Mouse (Mus musculus) B cell, adult 67 days (primary cell): ENCODE results near the gene Itpka. TPM values are rescaled to one million over a fixed set of nuclear protein-coding genes. Genes with fewer than 3 reads are reported as not detected.

Experiments used
- total RNA-seq, 2 experiments: library from RNA; stranded (reverse); gene quantifications; 4 replicates each; pipeline ENCODE4 v1.2.4; 2023

Itpka gene
- under 1 TPM; 0.38 to 0.71 TPM for total RNA-seq

DNA sequence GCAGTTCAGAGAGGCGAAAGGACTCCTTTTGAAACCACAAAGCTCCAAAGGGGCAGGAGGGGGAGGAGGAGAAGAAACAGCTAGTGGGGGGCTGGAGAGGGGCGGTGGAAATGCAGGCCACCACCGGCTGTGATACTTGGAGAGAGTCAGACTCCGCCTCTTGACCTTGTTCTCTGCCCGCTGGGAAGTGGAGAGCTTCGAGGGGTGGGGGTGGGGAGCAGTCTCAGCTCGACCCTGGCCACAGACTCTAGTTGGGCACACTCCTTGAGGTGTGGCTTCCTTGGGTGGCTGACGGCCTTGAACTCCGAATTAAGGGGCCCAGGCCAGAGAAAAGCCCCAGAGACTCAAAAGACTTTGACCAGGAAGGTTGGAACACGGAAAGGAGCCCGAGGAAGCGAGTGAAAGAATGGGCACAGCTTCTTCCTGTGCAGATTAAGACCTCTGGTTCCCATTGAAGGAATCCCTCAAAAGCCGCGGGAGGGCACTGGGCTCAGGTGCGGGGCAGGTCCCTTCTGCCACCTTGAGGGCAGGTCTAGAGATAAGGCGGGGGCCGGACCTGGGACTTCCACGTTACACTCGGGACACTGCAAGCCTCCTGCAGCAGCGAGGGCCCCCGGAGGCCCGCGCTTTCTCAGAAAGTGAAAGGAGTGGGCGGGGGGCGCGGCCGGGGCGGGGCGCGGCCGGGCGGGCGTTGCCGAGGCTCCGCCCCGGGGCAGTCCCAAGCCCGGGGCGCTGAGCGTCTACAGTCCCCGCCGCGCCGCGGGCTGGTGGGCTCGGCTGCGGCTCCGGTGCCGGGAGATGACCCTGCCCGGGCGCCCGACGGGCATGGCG, at the start of gene Itpka:
Itpka (plus strand) TSS at position 757 of the 831 bp plus-strand sequence.

DNA sequence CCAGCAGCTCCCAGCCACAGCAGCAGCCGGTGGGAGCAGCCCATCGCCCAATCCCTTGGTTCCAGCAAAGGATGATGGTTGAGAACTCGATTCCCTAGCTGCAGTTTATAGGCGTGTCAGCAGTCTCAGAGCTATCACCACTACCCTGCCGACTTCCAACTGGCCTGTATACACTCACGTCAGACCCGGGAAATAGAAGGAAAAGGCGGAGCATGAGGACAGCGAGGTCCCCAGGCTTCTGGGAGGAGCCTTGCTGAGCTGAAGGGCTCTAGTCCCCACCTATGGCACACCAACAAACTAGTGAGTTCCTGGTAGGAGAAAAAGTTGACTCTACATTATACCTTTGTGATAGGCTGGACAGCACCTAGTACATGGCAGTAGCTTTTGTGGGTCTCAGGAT, 18.1 kb downstream of the Itpka start, which contains the start of gene Ltk:
Ltk (minus strand) TSS at position 181 of the 400 bp plus-strand sequence.

DNA sequence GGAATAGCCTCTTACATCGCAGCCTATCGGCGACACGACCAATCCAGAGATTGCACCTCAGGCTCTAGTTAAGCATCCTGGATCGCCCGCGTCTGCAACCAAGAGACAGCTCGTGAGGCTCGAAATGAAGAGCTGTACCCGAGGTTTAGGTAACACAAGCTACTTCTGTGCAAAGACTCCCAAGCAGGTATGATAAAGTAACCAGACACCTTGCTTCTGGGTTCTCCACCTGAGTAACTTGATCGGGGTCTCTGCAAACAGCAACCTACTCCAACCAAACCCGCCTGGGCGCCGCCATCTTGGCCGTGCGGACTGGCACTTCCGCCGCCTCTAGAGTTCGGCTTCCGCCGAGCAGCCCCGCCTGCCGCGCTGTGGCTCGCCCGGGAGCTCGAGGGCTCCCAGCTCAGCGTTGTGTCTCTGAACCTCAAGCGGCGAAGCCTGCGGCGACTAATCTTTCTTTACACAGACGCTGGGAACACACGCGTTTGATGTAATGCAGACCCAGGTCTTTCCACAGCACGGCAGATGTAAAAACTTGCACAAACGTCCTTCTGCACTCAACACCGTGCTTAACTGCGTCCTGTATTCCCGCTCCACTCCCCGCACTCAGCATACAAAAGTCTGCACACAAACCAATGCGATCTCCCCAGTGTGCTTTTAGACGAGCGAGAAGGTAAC, 45.2 kb downstream of the Itpka start, which contains the start of gene Rpap1:
Rpap1 (minus strand) TSS at position 332 of the 678 bp plus-strand sequence.

GRCm38 (mm10) chr2:119797279-119797783, 55.2 kb downstream of the Itpka start, which contains the start of gene Tyro3:
Gene Tyro3 (plus strand): TSS chr2:119797733.

Other genes starting within 250 kb of the Itpka start
- not detected for gene Exd1, start 194.7 kb upstream of the Itpka start, total RNA-seq
- 10 to 100 TPM; 69.4 to 75.0 TPM for gene Chp1, start 194.6 kb upstream of the Itpka start, total RNA-seq
- gene Nusap1, start 124.0 kb upstream of the Itpka start, total RNA-seq = 1 to 10 TPM; 1.8 to 3.8 TPM
- gene Oip5, start 123.9 kb upstream of the Itpka start, total RNA-seq = 1 to 10 TPM; 1.1 to 2.0 TPM
- 10 to 100 TPM; 19.4 to 21.6 TPM for gene Ndufaf1, start 79.5 kb upstream of the Itpka start, total RNA-seq
- gene Rtf1, start 67.3 kb upstream of the Itpka start, total RNA-seq = 10 to 100 TPM; 46.5 to 54.3 TPM
- gene Ltk, start 18.1 kb downstream of the Itpka start, total RNA-seq = 10 to 100 TPM; 21.7 to 24.8 TPM
- 10 to 100 TPM; 32.2 to 34.8 TPM for gene Rpap1, start 45.2 kb downstream of the Itpka start, total RNA-seq
- gene Tyro3, start 55.4 kb downstream of the Itpka start, total RNA-seq = not detected
- 100 to 1,000 TPM; 132 to 136 TPM for gene Mga, start 154.9 kb downstream of the Itpka start, total RNA-seq
- 10 to 100 TPM; 13.9 to 14.4 TPM for gene Mapkbp1, start 230.4 kb downstream of the Itpka start, total RNA-seq